Mouse (Mus musculus) bone marrow, adult 2 months (tissue): ENCODE measurements around the gene Ube2e1.

Source experiments
- CTCF ChIP-seq: fragments of 200-500 bp; IDR thresholded peaks from 2 replicates; pipeline ENCODE4 v1.5.1; 2011; ENCODE audit warnings: low read length, control low read depth; ENCODE audit not compliant: control insufficient read depth, insufficient read depth
- POLR2A ChIP-seq: fragments of 200-500 bp; IDR thresholded peaks from 2 replicates; pipeline ENCODE4 v1.6.1; 2011; ENCODE audit warnings: low read depth, mild to moderate bottlenecking, control low read depth, low read length, borderline replicate concordance; ENCODE audit not compliant: control insufficient read depth

DNA sequence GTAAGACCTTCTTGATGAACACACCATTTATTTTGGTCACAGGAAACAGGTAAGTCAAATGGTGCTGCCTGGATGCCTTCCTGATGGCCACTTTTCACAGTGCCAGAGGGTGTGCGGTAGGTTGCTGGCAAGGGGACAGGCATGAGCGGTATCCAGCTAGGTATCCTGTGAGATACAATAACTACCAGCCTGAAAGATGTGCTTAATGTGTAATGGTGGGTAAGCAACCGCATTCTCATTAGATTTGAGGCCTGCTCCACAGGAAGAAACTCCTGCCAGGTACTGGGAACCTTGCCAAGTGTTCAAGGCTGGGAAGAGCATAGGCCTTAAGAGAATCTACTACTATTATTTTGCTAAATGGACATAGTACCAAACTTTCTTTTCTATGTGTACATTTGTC lies 9.4 kb upstream of the Ube2e1 start:
- TF ChIP-seq CTCF, result no peak
- no peak for TF ChIP-seq POLR2A
